Mouse (Mus musculus) kidney, adult 2 months (tissue): ENCODE measurements at regions not wholly inside any gene's neighbourhood (a gene's known extent, or its start where the extent isn't known, plus 50 kb on each side); places are given as distances from the start of the nearest gene placed in this dataset.
A peak's percentile ranks its signal among the peaks of the same experiment; 100 is the strongest.

ENCODE experiments used
- DNase-seq: peaks from one replicate; pipeline ENCODE4 v3.0.0; 2021
- H3K27ac ChIP-seq: fragments of 200-500 bp; 2 replicates; pipeline ENCODE4 v1.5.1; 2012; ENCODE audit warnings: low read depth, low read length, control low read depth, inconsistent platforms; ENCODE audit not compliant: insufficient read depth
- H3K27me3 ChIP-seq: fragments of 200-500 bp; replicated peaks from 2 replicates; pipeline ENCODE4 v1.6.1; 2012; ENCODE audit warnings: mild to moderate bottlenecking, moderate library complexity, low read length, inconsistent platforms; ENCODE audit not compliant: control insufficient read depth, insufficient read depth
- H3K36me3 ChIP-seq: fragments of 200-500 bp; 2 replicates; pipeline ENCODE4 v1.6.1; 2012; ENCODE audit warnings: mild to moderate bottlenecking, moderate library complexity, low read length, inconsistent platforms; ENCODE audit not compliant: control insufficient read depth, insufficient read depth
- H3K4me1 ChIP-seq: fragments of 200-500 bp; 2 replicates; pipeline ENCODE4 v1.6.1; 2011; ENCODE audit warnings: low read length; ENCODE audit not compliant: control insufficient read depth, insufficient read depth
- H3K4me3 ChIP-seq: fragments of 200-500 bp; 2 replicates; pipeline ENCODE4 v1.5.1; 2011; ENCODE audit warnings: mild to moderate bottlenecking, low read depth, low read length, control low read depth; ENCODE audit not compliant: insufficient read depth
- CTCF ChIP-seq: fragments of 200-500 bp; conservative IDR thresholded peaks from 2 replicates; pipeline ENCODE4 v1.5.1; 2011; ENCODE audit warnings: low read depth, mild to moderate bottlenecking, control low read depth, low read length, moderate library complexity, mixed read lengths; ENCODE audit not compliant: insufficient read depth, insufficient read length
- POLR2A ChIP-seq: fragments of 200-500 bp; IDR thresholded peaks from one replicate; pipeline ENCODE4 v1.6.1; 2011; ENCODE audit warnings: low read depth, low read length, control low read depth
- WGBS: fragments of 180-500 bp; shearing (Covaris S2); methylation state at CpG from one replicate; pipeline ENCODE4 v1.1.7; 2018; 5-methylcytosine and 5-hydroxymethylcytosine counted together

DNA sequence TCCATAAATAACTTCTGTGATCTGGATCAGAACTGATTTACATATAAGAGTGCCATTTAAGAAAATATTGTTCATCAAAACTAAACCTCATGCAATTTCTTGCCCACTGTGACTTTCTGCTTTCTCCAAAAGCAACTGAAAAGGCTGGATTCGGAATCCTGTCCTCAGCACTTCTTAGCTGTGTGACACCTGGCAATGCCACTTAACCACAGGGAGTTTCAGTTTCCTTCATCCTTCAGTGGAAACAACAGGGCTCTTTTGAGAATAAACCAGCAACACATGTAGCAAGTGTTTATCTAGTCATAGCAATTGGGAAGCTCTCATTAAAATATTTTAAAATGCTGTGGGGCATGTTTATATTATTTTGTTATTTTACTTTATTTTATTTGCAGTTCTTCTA, 75.1 kb upstream of the Stard3nl start:
- Histone ChIP-seq H3K27ac (no peak overlapping the region), H3K4me3 (no peak overlapping the region), H3K36me3 (no peaks in the 10 kb centered on the region), H3K4me1 (no peaks in the 10 kb centered on the region), H3K27me3 (no peaks in the 10 kb centered on the region)
- 92% methylated on average over 1 of the region's 1 CpGs for WGBS
- no peak for DNase-seq
- no peak for TF ChIP-seq POLR2A
- no peak for TF ChIP-seq CTCF

DNA sequence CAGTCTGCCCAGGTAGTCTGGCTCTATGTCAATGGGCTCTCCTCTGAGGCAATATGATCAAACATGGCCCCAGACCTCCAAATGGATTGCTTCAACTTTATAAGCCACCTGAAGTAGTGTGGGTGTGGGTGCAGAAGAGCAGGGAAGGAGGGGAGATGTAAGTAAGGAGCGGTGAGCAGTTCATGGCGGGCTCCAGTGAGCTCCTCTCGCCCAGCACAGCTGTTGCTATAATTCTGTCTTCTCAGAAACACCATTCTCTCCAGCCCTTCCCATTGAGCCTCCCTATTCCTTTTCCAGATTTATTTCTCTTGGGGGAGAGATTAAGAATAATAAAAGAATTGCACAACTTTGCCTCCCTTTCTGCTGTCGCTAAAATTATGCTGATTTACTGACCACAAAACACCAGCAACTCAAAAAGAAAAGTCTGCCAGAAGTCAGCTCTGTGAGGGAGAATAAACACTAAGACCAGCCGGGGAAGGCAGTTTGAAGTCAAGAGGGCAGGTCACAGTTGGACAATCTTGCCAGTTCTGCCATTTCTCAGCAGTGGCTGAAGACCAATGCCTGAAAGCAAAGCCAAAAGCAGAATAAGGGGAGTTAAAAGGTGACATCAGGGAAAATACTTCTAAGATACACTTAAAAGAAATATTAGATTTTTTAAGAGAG, 71.3 kb upstream of the Stard3nl start:
- H3K36me3 ChIP-seq: no peaks in the 10 kb centered on the region
- no peak overlapping the region for H3K4me3 ChIP-seq
- peak; percentile 41 for DNase-seq
- H3K27me3 ChIP-seq: no peaks in the 10 kb centered on the region
- H3K27ac ChIP-seq: no peak overlapping the region
- H3K4me1 ChIP-seq: no peaks in the 10 kb centered on the region
- no peak for TF ChIP-seq CTCF
- TF ChIP-seq POLR2A: no peak
- 36% methylated on average over 5 of the region's 5 CpGs for WGBS

DNA sequence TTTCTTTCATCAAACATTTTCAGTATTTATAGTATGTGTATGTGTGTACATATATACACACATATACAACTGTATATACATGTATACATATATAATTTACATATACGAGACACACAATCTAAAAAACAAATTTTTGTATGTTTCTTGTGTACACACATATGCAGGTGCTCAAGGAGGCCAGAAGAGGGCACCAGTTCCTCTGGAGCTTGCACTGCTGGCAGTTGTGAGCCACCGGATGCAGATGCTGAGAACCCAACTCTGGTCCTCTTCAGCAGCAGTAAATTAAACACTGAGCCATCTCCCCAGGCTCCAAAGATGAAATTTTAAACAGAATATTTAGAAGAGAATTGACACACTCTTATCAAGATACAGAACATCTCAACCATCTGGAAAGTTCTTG, 67.4 kb upstream of the Stard3nl start:
- TF ChIP-seq CTCF: 0 out of 2 replicates have a peak, but pooled peaks have one; percentile 1
- no peak for TF ChIP-seq POLR2A
- Histone ChIP-seq H3K36me3 (no peaks in the 10 kb centered on the region), H3K4me1 (no peaks in the 10 kb centered on the region), H3K27me3 (no peaks in the 10 kb centered on the region), H3K27ac (no peak overlapping the region), H3K4me3 (no peak overlapping the region)
- no peak for DNase-seq
- 95% methylated on average over 2 of the region's 2 CpGs for WGBS

DNA sequence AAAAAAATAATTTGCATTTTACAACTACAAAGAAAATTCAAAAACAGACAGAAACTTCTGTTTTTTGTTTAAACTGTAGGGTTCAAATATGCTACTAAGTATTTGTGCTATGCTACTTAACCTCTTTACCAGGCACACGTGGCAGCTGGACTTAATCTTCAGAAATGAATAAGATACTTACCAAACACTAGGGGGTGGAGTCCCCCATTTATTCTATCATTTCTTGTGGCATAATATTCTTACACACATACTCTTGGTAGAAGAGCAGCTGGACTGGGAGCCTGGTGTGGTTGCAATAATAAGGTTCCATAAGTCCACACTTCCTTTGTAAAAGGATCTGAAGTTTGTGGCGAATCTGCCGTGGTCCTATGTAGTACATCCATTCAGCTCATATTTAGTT, 53.8 kb upstream of the Stard3nl start:
- TF ChIP-seq POLR2A: no peak
- no peak for TF ChIP-seq CTCF
- no peak overlapping the region for H3K4me3 ChIP-seq
- H3K27me3 ChIP-seq: no peaks in the 10 kb centered on the region
- H3K36me3 ChIP-seq: no peaks in the 10 kb centered on the region
- 77% methylated on average over 3 of the region's 3 CpGs for WGBS
- no peak overlapping the region for H3K27ac ChIP-seq
- no peaks in the 10 kb centered on the region for H3K4me1 ChIP-seq
- no peak for DNase-seq
